Mouse (Mus musculus): Measurements from ENCODE around the gene Sdhc. TPM values are rescaled to one million over a fixed set of nuclear protein-coding genes. Genes with fewer than 3 reads are reported as not detected.
"Not testable (repeated sequence)": the region's sequence is repeated elsewhere in the genome, so short reads cannot be mapped to it uniquely, and the experiment has no call there.

The Sdhc gene
- polyA plus RNA-seq, 1 experiment from 2014 or later: 361 TPM

DNA sequence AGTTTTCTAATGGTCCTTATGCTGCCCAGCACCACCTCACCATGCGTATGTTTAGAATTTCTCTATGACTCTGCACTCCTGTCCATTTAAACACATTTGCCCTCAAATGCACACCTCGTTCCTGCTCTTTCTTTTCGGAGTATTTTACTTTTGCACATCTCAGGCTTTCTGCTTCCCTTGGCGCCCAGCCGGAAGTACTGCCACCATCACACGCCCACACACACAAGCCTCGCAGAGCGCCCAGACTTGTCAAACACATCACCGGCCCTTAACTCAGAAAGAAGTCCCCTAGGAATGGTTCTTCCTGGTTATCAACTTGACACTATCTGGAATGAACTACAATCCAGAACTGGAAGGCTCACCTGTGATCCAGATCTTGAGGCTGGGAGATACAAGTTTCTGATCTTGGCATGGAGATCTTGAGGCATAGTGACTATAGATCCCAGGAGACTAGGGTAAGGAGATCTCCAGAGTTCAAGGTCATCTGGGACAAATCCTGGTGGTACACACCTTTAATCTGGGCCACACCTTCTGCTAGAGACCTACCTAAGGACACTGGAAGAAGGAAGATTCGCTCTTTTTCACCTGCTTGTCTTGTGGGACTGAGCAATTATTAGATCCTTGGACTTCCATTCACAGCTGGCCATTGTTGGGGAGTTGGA, 47.1 kb downstream of the Sdhc start:
- WGBS: 9% methylated on average over 10 of the region's 10 CpGs
- Histone ChIP-seq H3K27ac (peak overlapping the region; percentile 67; the same call in 1 of the 2 replicates), H3K4me3 (peak overlapping the region; percentile 84), H3K4me1 (peaks cover 6% of the 10 kb centered on the region; the same call in 1 of the 2 replicates), H3K36me3 (no peaks in the 10 kb centered on the region), H3K27me3 (ENCODE audit: insufficient read depth, poor library complexity, severe bottlenecking) (no peaks in the 10 kb centered on the region), H3K9me3 (no peaks in the 10 kb centered on the region)
- DNase-seq (ENCODE audit: low spot score): no peak

DNA sequence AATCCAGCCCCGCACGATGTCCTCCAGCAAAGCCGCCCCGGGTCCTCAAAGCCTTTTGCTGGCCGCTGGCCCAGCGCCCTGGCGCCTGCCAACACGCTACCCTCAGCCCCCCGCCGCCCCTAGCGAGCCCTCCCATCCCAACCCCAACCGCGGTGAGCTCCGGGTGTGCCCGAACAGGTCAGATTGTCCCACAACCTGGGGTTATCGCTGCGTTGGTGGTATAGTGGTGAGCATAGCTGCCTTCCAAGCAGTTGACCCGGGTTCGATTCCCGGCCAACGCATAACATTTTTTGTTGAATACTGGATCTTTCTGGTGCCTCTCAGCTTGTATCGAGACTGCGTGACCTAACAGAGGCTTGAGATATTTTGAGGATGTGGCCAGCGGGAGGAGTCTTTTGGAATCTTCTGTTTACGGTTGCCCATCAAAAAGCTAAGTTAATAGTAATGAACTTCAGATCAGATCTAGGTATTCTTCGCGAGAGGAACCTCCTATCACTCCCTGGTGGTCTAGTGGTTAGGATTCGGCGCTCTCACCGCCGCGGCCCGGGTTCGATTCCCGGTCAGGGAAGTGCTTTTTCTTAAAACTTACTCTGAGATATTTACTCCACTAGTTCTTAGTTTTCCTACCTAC, 47.7 kb downstream of the Sdhc start:
- DNase-seq (ENCODE audit: low spot score): peak; percentile 91
- Histone ChIP-seq H3K27ac (peak overlapping the region; percentile 87), H3K4me3 (peak overlapping the region; percentile 84), H3K9me3 (no peaks in the 10 kb centered on the region), H3K27me3 (ENCODE audit: insufficient read depth, poor library complexity, severe bottlenecking) (no peaks in the 10 kb centered on the region), H3K36me3 (no peaks in the 10 kb centered on the region), H3K4me1 (peaks cover 8% of the 10 kb centered on the region; the same call in 1 of the 2 replicates)
- WGBS: under 1% methylated on average over 35 of the region's 35 CpGs

DNA sequence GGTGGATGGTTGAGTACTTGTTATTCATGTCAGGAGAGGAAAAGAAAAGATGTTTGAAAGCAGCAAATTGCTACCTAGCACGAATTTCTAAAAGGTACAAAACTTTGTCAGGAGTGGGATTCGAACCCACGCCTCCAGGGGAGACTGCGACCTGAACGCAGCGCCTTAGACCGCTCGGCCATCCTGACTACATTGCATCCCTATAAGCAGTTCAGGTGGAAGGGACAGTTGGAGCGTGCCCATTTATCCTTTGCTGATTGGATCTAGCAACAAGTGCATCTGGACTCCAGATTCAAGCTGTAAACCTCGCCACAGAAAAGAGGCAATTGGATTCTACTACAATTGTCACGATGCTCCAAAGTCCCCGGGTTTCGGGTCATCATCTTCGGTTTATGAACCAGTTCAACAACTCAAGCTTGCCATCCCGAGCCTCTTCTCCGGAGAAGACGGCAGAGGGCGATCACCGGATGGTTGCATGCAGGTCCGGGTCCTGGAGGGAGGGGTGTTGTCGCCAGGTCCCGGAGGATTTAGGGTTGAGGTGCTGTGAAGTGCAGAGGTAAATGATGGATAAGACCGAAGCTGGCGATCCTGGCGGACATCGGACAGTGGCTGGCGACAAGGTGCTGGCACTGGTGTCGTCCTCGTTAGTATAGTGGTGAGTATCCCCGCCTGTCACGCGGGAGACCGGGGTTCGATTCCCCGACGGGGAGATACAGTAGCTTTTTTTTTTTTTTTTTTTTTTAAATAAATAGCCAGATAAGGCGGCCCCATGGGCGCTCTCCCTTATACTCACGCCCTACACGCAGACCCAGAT, 48.5 kb downstream of the Sdhc start:
- DNase-seq (ENCODE audit: low spot score): peak; percentile 95
- Histone ChIP-seq H3K4me1 (peaks cover 15% of the 10 kb centered on the region), H3K27ac (peak overlapping the region; percentile 87), H3K36me3 (no peaks in the 10 kb centered on the region), H3K9me3 (no peaks in the 10 kb centered on the region), H3K4me3 (peak overlapping the region; percentile 84), H3K27me3 (ENCODE audit: insufficient read depth, poor library complexity, severe bottlenecking) (no peaks in the 10 kb centered on the region)
- WGBS: under 1% methylated on average over 40 of the region's 40 CpGs

DNA sequence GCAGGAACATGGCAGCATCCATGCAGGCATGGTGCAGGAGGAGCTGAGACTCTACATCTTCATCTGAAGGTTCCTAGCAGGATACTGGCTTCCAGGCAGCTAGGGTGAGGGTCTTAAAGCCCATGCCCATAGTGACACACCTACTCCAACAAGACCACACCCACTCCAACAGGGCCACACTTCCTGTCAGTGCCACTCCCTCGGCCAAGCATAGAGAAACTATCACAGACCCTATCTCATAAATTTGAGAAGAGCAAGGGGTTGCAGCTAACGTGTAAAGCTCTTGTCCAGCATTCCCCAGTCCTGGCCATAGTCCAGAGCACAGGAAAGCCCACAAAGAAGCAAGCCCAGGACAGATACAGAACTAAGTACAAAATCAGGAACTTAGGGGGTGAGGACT, 49.4 kb downstream of the Sdhc start:
- H3K9me3 ChIP-seq: no peaks in the 10 kb centered on the region
- DNase-seq (ENCODE audit: low spot score): no peak
- WGBS: 36% methylated on average over 2 of the region's 2 CpGs
- peak overlapping the region; percentile 84 for H3K4me3 ChIP-seq
- peaks cover 23% of the 10 kb centered on the region for H3K4me1 ChIP-seq
- H3K36me3 ChIP-seq: no peaks in the 10 kb centered on the region
- no peak overlapping the region for H3K27ac ChIP-seq
- no peaks in the 10 kb centered on the region for H3K27me3 ChIP-seq (ENCODE audit: insufficient read depth, poor library complexity, severe bottlenecking)

DNA sequence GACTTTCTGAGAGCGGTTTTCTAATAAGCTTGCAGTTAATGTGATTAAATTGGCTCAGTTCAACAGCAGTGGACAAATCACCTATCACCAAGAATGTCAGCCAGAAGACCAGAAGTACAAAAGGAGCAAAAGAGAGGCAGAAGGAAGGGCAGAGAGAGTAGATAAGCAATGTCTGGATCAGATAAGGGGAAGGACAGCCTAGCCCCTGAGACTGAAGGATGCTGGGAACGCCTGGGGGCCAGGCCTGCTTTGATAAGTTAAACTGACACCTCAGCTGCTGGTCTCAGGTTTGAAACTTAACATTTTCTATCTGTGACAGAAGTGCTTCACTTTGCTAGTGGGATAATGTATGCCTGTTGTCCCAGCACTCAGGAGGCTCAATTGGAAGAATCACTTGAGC, 52.8 kb downstream of the Sdhc start:
- 24% methylated on average over 2 of the region's 2 CpGs for WGBS
- Histone ChIP-seq H3K4me3 (0 out of 2 replicates have a peak overlapping the region, but pooled peaks have one; percentile 0), H3K4me1 (peaks cover 24% of the 10 kb centered on the region), H3K27ac (peak overlapping the region; percentile 31; the same call in 1 of the 2 replicates), H3K9me3 (no peaks in the 10 kb centered on the region), H3K27me3 (ENCODE audit: insufficient read depth, poor library complexity, severe bottlenecking) (no peaks in the 10 kb centered on the region), H3K36me3 (no peaks in the 10 kb centered on the region)
- no peak for DNase-seq (ENCODE audit: low spot score)

DNA sequence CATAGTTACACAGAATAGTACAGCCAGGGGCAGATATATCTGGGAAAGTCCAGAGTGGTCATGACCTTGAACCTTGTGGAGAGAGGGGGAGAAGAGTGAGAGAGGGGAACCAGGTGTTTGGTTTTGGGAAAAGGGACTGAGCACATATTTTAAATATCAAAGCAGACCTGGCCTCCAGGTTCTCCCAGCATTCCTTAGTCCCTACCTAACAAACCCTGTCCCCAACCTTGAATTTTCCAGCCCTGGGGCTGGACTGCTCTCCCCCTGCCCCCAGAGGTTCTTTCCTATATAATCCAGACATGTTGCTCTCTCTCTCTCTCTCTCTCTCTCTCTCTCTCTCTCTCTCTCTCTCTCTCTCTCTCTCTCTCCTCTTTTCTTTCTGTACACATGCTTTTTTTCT, 53.3 kb downstream of the Sdhc start:
- Histone ChIP-seq H3K27ac (no peak overlapping the region), H3K27me3 (ENCODE audit: insufficient read depth, poor library complexity, severe bottlenecking) (no peaks in the 10 kb centered on the region), H3K4me3 (0 out of 2 replicates have a peak overlapping the region, but pooled peaks have one; percentile 0), H3K4me1 (peaks cover 24% of the 10 kb centered on the region), H3K36me3 (no peaks in the 10 kb centered on the region), H3K9me3 (no peaks in the 10 kb centered on the region)
- DNase-seq (ENCODE audit: low spot score): no peak

DNA sequence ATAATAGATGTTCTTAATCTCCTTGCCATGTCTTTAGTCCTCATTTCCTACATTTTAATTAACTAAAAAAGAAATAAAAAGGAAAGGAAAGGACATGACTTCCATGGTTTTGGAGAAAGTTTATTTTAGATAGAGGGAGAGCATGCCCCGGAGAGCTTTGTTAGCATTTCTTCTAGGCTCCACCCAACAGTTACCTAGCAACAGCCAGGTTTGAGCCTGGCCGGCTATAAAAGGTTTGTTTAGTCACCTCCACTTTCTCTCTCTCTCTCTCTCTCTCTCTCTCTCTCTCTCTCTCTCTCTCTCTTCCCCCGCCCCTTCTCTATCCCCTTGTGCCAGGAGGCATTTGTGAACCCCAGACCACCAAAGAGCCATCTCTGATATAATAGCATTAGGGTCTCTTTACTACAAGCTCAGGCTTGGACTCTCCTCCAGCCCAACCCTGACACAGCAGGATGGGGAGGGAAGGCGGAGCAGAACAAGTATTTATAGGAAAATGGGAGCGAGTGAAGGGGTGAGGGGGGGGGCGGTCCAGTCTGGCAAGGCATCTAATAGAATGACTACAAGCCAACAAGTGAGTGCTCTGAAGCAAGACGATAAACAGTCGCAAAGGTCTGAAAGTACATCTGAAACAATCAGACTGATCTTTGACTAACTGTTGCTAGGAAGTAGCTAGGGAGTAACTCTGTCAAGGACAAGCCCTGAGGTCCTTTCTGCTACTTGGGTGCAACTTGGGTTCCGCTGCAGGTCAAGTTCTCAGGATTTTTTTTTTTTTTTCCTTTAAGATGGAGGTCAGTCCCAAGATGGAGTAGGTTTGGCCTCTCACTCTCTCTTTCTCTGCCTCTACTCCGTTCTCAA, 54.1 kb downstream of the Sdhc start:
- Histone ChIP-seq H3K9me3 (no peaks in the 10 kb centered on the region), H3K27me3 (ENCODE audit: insufficient read depth, poor library complexity, severe bottlenecking) (no peaks in the 10 kb centered on the region), H3K4me1 (peaks cover 24% of the 10 kb centered on the region), H3K27ac (peak overlapping the region; percentile 62; the same call in 1 of the 2 replicates), H3K36me3 (no peaks in the 10 kb centered on the region), H3K4me3 (peak overlapping the region; percentile 35; the same call in 1 of the 2 replicates)
- 22% methylated on average over 10 of the region's 10 CpGs for WGBS
- no peak for DNase-seq (ENCODE audit: low spot score)

DNA sequence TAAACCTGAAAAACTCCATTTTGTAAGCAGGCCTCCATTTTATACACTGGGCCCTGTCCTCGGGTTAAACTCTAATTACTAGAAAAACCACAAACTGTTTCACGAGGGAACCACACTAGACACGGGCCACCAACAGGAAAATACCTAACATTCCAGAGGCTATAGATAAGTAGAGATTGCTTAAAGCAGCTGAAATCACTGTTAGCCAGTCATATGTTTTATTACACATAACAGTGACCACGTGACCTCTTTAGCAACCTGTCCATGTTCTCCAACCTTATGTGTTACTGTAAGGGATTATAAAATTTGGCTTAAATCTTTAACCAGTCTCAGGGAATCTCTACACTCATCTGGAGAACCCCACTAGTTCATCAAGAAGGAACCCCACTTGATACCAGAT, 56.0 kb downstream of the Sdhc start:
- 52% methylated on average over 4 of the region's 4 CpGs for WGBS
- H3K9me3 ChIP-seq: no peaks in the 10 kb centered on the region
- H3K27ac ChIP-seq: no peak overlapping the region
- DNase-seq (ENCODE audit: low spot score): no peak
- no peaks in the 10 kb centered on the region for H3K36me3 ChIP-seq
- H3K27me3 ChIP-seq (ENCODE audit: insufficient read depth, poor library complexity, severe bottlenecking): no peaks in the 10 kb centered on the region
- H3K4me3 ChIP-seq: no peak overlapping the region
- peaks cover 24% of the 10 kb centered on the region for H3K4me1 ChIP-seq

DNA sequence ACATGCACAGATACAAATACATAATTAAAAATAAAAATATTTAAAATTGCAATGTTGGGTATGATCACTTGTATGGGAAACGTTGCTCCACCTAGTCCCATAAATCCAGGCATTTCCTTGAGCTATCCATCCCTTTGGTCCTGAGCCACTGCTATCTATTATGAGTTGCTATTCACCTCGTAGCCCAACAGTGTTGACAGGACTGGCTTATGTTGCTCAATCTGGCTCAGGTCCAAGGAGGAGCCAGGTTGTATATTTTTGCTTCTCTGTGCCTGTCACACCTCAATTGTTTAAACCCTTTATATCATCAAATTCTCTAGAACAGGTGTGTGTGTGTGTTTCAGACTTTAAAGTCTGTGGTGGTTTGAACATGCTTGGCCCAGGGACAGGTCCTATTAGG, 59.6 kb downstream of the Sdhc start:
- H3K9me3 ChIP-seq: no peaks in the 10 kb centered on the region
- H3K27me3 ChIP-seq (ENCODE audit: insufficient read depth, poor library complexity, severe bottlenecking): peaks cover 12% of the 10 kb centered on the region
- H3K36me3 ChIP-seq: no peaks in the 10 kb centered on the region
- no peak for DNase-seq (ENCODE audit: low spot score)
- no peak overlapping the region for H3K27ac ChIP-seq
- peaks cover 6% of the 10 kb centered on the region for H3K4me1 ChIP-seq
- 58% methylated on average over 2 of the region's 2 CpGs for WGBS
- no peak overlapping the region for H3K4me3 ChIP-seq

DNA sequence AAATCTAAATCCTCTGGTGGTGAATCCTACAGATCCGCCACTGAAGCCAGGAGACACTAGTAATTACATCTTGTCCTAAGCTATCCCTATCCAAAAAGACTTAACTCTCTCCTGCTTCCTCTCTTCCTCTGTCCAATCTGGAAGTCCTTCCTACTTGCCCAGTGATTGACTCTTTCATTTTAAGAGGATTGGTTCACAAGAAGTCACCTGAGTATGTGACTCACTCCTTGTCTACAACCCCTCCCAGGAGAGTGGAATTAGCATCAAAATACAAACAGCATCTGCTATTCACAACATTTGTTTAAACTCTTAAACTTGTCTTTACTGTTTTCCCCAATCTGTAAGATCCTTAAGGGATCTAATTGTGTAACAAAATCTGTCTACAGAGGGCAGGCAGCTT, 60.5 kb downstream of the Sdhc start:
- DNase-seq (ENCODE audit: low spot score): no peak
- WGBS: 93% methylated on average over 1 of the region's 1 CpGs

DNA sequence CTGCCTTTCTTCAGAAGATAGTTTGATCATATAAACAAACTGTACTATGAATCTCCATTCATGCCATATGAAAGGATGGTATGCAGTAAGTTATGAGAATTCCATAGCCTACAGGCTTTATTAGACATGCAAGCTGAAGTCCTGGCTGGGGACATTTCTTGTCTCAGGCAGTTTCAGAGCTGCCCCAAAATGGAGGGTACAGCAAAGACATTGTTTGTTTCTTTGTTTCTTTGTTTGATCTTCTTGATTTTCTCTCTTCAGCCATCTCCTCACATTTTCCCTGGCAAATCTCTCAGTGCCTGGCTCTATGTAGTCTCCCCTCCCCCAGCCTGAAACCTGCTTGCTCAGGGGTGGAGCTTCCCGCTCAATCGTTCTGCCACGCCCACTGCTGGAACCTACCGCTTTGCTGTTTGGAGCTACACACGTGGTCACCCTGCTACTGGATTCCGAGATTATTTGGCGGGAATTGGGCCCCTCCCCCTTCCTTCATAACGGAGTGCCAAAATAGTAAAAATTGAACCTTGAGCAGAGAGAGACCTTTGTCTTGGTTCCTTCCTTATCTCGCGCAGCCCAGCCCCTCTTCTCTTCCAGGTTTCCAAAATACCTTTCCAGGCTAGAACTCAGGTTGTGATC, 62.0 kb downstream of the Sdhc start:
- peak overlapping the region; percentile 35 for H3K4me3 ChIP-seq
- not testable (repeated sequence) for DNase-seq (ENCODE audit: low spot score); H3K27ac ChIP-seq; H3K36me3 ChIP-seq; H3K9me3 ChIP-seq; H3K4me1 ChIP-seq
- WGBS: under 1% methylated on average over 10 of the region's 10 CpGs
- peaks cover 16% of the 10 kb centered on the region for H3K27me3 ChIP-seq (ENCODE audit: insufficient read depth, poor library complexity, severe bottlenecking)

More for the DNA sequence above, 60.5 kb downstream of the Sdhc start:
- Histone ChIP-seq H3K9me3 (no peaks in the 10 kb centered on the region), H3K36me3 (no peaks in the 10 kb centered on the region), H3K27me3 (ENCODE audit: insufficient read depth, poor library complexity, severe bottlenecking) (peaks cover 16% of the 10 kb centered on the region), H3K27ac (no peak overlapping the region), H3K4me1 (peaks cover 8% of the 10 kb centered on the region; the same call in 1 of the 2 replicates), H3K4me3 (no peak overlapping the region)

DNA sequence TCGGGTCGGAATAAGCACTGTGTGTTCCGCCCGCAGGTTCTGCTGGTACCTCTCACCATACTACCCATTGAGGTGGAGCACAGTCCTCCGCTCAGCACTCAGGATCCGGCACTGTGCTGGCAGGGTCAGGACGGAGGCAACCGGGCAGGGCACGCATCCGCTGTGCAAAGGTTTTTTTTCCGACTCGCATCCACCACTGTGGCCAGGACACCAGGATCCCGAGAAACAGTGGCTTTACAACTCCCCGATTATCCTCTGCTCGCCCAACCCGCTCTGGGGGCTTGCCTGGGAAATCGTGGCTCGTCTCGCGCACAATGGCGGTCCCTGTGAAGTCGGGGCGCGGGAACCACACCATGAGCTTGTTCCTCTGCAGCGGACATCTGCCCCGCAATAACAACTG, 64.7 kb downstream of the Sdhc start:
- 1% methylated on average over 26 of the region's 26 CpGs for WGBS
- H3K36me3 ChIP-seq: no peaks in the 10 kb centered on the region
- H3K27ac ChIP-seq: peak overlapping the region; percentile 29; the same call in 1 of the 2 replicates
- no peak for DNase-seq (ENCODE audit: low spot score)
- H3K4me3 ChIP-seq: peak overlapping the region; percentile 66
- H3K27me3 ChIP-seq (ENCODE audit: insufficient read depth, poor library complexity, severe bottlenecking): peaks cover 24% of the 10 kb centered on the region
- peaks cover 5% of the 10 kb centered on the region; the same call in 1 of the 2 replicates for H3K4me1 ChIP-seq
- no peaks in the 10 kb centered on the region for H3K9me3 ChIP-seq

All from heart, embryonic 10.5 days (tissue).